Mouse (Mus musculus): ENCODE measurements around the gene Cdhr3. TPM values are rescaled to one million over a fixed set of nuclear protein-coding genes. Genes with fewer than 3 reads are reported as not detected.

Gene Cdhr3
- total and polyA plus RNA-seq, 3 experiments = 0.09 to 1.3 TPM; not detected in 1

GRCm38 (mm10) chr12:33048391-33048790, 44.3 kb downstream of the Cdhr3 start:
- Histone ChIP-seq H3K9ac (ENCODE audit: insufficient read depth, low read depth) (no peak overlapping the region), H3K4me2 (ENCODE audit: insufficient read depth, low read depth, poor library complexity, severe bottlenecking) (no peak overlapping the region), H3K79me2 (replicated peaks; ENCODE audit: control insufficient read depth, extremely low read depth, insufficient read depth, poor library complexity, severe bottlenecking) (no peaks in the 10 kb centered on the region), H3K27ac (ENCODE audit: insufficient read depth, low read depth) (no peak overlapping the region), H3K4me3 (replicated peaks in 1 of 3; ENCODE audit: low read depth in 2 of 3, low read length in 2 of 3, poor library complexity in 1 of 3) (no peak overlapping the region), H3K4me1 (ENCODE audit: control insufficient read depth in 1 of 2, insufficient read depth in 2 of 2) (peaks cover 16 to 87% of the 10 kb centered on the region in 2 experiments), H3K9me3 (replicated peaks; ENCODE audit: low read length) (peaks cover 2% of the 10 kb centered on the region), H3K27me3 (replicated peaks) (no peaks in the 10 kb centered on the region), H3K36me3 (replicated peaks in 1 of 2; ENCODE audit: control insufficient read depth in 1 of 2, insufficient read depth in 1 of 2, low read length in 1 of 2) (no peaks in the 10 kb centered on the region)
- no peak for DNase-seq (ENCODE audit: extremely low read depth)
- dilution Hi-C loops (cut with MboI; ENCODE audit: extremely low pct_ligation_motif_present, extremely low pct_unique_long_range_greater_than_20kb, low sequenced_read_pairs) = no loop called here
- no peak for TF ChIP-seq SMC3 (IDR thresholded peaks at IDR 0.05; ENCODE audit: low read depth, low read length)
- no peak for TF ChIP-seq MAZ (IDR thresholded peaks at IDR 0.05; ENCODE audit: low read depth, low read length)
- no peak for TF ChIP-seq ZMIZ1 (IDR thresholded peaks at IDR 0.05; ENCODE audit: low read depth, low read length)
- TF ChIP-seq UBTF (IDR thresholded peaks at IDR 0.05; ENCODE audit: low read depth, low read length) = no peak
- TF ChIP-seq MYC (IDR thresholded peaks at IDR 0.05; ENCODE audit: low read depth, low read length) = no peak
- no peak for TF ChIP-seq MXI1 (IDR thresholded peaks at IDR 0.05; ENCODE audit: low read depth, low read length)
- TF ChIP-seq KAT2A (IDR thresholded peaks at IDR 0.05; ENCODE audit: insufficient replicate concordance, low read length) = no peak
- no peak for TF ChIP-seq PAX5 (IDR thresholded peaks at IDR 0.05; ENCODE audit: low read length)
- no peak for TF ChIP-seq USF1 (IDR thresholded peaks at IDR 0.05; ENCODE audit: low read depth, low read length)
- no peak for TF ChIP-seq RCOR1 (conservative IDR thresholded peaks at IDR 0.05; ENCODE audit: low read depth, low read length)
- in situ Hi-C loops (cut with MboI; ENCODE audit: low pct_ligation_motif_present, low pct_unique_long_range_greater_than_20kb, low sequenced_read_pairs) = loop anchor here (25.0 kb wide), 1 partner anchor 289 kb away; no protein-coding TSS in a partner anchor

GRCm38 (mm10) chr12:33046434-33046833, 46.2 kb downstream of the Cdhr3 start:
- no peak for DNase-seq (ENCODE audit: extremely low read depth)
- no peaks in the 10 kb centered on the region for H3K36me3 ChIP-seq (replicated peaks in 1 of 2; ENCODE audit: control insufficient read depth in 1 of 2, insufficient read depth in 1 of 2, low read length in 1 of 2)
- H3K4me1 ChIP-seq (ENCODE audit: control insufficient read depth in 1 of 2, insufficient read depth in 2 of 2) = peaks cover 19 to 78% of the 10 kb centered on the region in 2 experiments
- H3K9me3 ChIP-seq (replicated peaks; ENCODE audit: low read length) = peaks cover 2% of the 10 kb centered on the region
- no peak overlapping the region for H3K27ac ChIP-seq (ENCODE audit: insufficient read depth, low read depth)
- in situ Hi-C loops (cut with MboI; ENCODE audit: low pct_ligation_motif_present, low pct_unique_long_range_greater_than_20kb, low sequenced_read_pairs) (loop anchor here (25.0 kb wide), 1 partner anchor 291 kb away; no protein-coding TSS in a partner anchor), dilution Hi-C loops (cut with MboI; ENCODE audit: extremely low pct_ligation_motif_present, extremely low pct_unique_long_range_greater_than_20kb, low sequenced_read_pairs) (no loop called here)
- TF ChIP-seq CTCF (conservative IDR thresholded peaks at IDR 0.05 in 1 of 2, IDR thresholded peaks at IDR 0.05 in 1 of 2; ENCODE audit: low read depth in 2 of 2, low read length in 2 of 2) = no peak
- H3K79me2 ChIP-seq (replicated peaks; ENCODE audit: control insufficient read depth, extremely low read depth, insufficient read depth, poor library complexity, severe bottlenecking) = no peaks in the 10 kb centered on the region
- no peaks in the 10 kb centered on the region for H3K27me3 ChIP-seq (replicated peaks)
- H3K4me2 ChIP-seq (ENCODE audit: insufficient read depth, low read depth, poor library complexity, severe bottlenecking) = no peak overlapping the region
- H3K4me3 ChIP-seq (replicated peaks in 1 of 3; ENCODE audit: low read depth in 2 of 3, low read length in 2 of 3, poor library complexity in 1 of 3) = no peak overlapping the region
- H3K9ac ChIP-seq (ENCODE audit: insufficient read depth, low read depth) = no peak overlapping the region

GRCm38 (mm10) chr12:33045533-33046361, 46.9 kb downstream of the Cdhr3 start:
- dilution Hi-C loops (cut with MboI; ENCODE audit: extremely low pct_ligation_motif_present, extremely low pct_unique_long_range_greater_than_20kb, low sequenced_read_pairs) (no loop called here), in situ Hi-C loops (cut with MboI; ENCODE audit: low pct_ligation_motif_present, low pct_unique_long_range_greater_than_20kb, low sequenced_read_pairs) (loop anchor here (25.0 kb wide), 1 partner anchor 292 kb away; no protein-coding TSS in a partner anchor)
- Histone ChIP-seq H3K79me2 (replicated peaks; ENCODE audit: control insufficient read depth, extremely low read depth, insufficient read depth, poor library complexity, severe bottlenecking) (no peaks in the 10 kb centered on the region), H3K4me3 (replicated peaks in 1 of 3; ENCODE audit: low read depth in 2 of 3, low read length in 2 of 3, poor library complexity in 1 of 3) (no peak overlapping the region), H3K27me3 (replicated peaks) (no peaks in the 10 kb centered on the region), H3K9me3 (replicated peaks; ENCODE audit: low read length) (peaks cover 2% of the 10 kb centered on the region), H3K4me2 (ENCODE audit: insufficient read depth, low read depth, poor library complexity, severe bottlenecking) (no peak overlapping the region), H3K9ac (ENCODE audit: insufficient read depth, low read depth) (no peak overlapping the region), H3K4me1 (ENCODE audit: control insufficient read depth in 1 of 2, insufficient read depth in 2 of 2) (peaks cover 17 to 78% of the 10 kb centered on the region in 2 experiments), H3K36me3 (replicated peaks in 1 of 2; ENCODE audit: control insufficient read depth in 1 of 2, insufficient read depth in 1 of 2, low read length in 1 of 2) (no peaks in the 10 kb centered on the region), H3K27ac (ENCODE audit: insufficient read depth, low read depth) (no peak overlapping the region)
- no peak for DNase-seq (ENCODE audit: extremely low read depth)
- TF ChIP-seq RAD21 (IDR thresholded peaks at IDR 0.05; ENCODE audit: low read depth, low read length) (no peak), HCFC1 (IDR thresholded peaks at IDR 0.05; ENCODE audit: low read depth, low read length) (no peak), JUN (IDR thresholded peaks at IDR 0.05; ENCODE audit: insufficient read depth, low read depth, low read length) (no peak), ZMIZ1 (IDR thresholded peaks at IDR 0.05; ENCODE audit: low read depth, low read length) (no peak), CTCF (conservative IDR thresholded peaks at IDR 0.05 in 1 of 2, IDR thresholded peaks at IDR 0.05 in 1 of 2; ENCODE audit: low read depth in 2 of 2, low read length in 2 of 2) (no peak), MAX (IDR thresholded peaks at IDR 0.05; ENCODE audit: low read length) (no peak), CHD1 (IDR thresholded peaks at IDR 0.05; ENCODE audit: low read depth, low read length) (no peak), NRF1 (IDR thresholded peaks at IDR 0.05; ENCODE audit: low read depth, low read length) (no peak), SIN3A (IDR thresholded peaks at IDR 0.05; ENCODE audit: low read length) (no peak), ZKSCAN1 (IDR thresholded peaks at IDR 0.05; ENCODE audit: borderline replicate concordance, low read depth, low read length) (no peak), POLR2AphosphoS2 (IDR thresholded peaks at IDR 0.05; ENCODE audit: low read depth, low read length) (no peak), USF2 (conservative IDR thresholded peaks at IDR 0.05; ENCODE audit: low read depth, low read length) (no peak), KAT2A (IDR thresholded peaks at IDR 0.05; ENCODE audit: insufficient replicate concordance, low read length) (no peak), SMC3 (IDR thresholded peaks at IDR 0.05; ENCODE audit: low read depth, low read length) (no peak)

Data from CH12.LX (cell line).